Mouse (Mus musculus): ENCODE results near the gene Rufy2.

- TF ChIP-seq CTCF (IDR thresholded peaks at IDR 0.05; ENCODE audit: low read depth) (no peak), EP300 (IDR thresholded peaks at IDR 0.05; ENCODE audit: low read depth) (no peak)
These were observed 52.9 kb downstream of the Rufy2 start for GRCm38 (mm10) chr10:63032956-63033355.
